Mouse (Mus musculus) forebrain, embryonic 13.5 days (tissue): ENCODE measurements around the gene Cdh4. TPM values are rescaled to one million over a fixed set of nuclear protein-coding genes. Genes with fewer than 3 reads are reported as not detected.

Experiments
- ATAC-seq: fragments of 200-750 bp; cut with Nextera tagmentation; 2 replicates; pipeline ENCODE4 v1.8.0; 2017
- H3K27ac ChIP-seq: fragments of 300-500 bp; sonication (generic); 2 replicates; pipeline ENCODE4 v1.5.1; 2015; ENCODE audit warnings: inconsistent platforms, mild to moderate bottlenecking, moderate library complexity
- H3K27me3 ChIP-seq: fragments of 300-500 bp; sonication (generic); 2 replicates; pipeline ENCODE4 v1.6.1; 2015; ENCODE audit warnings: mild to moderate bottlenecking, inconsistent platforms
- H3K36me3 ChIP-seq: fragments of 300-500 bp; sonication (generic); 2 replicates; pipeline ENCODE4 v1.6.1; 2015; ENCODE audit warnings: mild to moderate bottlenecking, inconsistent platforms; ENCODE audit not compliant: poor library complexity, severe bottlenecking
- H3K4me1 ChIP-seq: fragments of 300-500 bp; sonication (generic); 2 replicates; pipeline ENCODE4 v1.6.1; 2015; ENCODE audit warnings: inconsistent platforms
- H3K4me2 ChIP-seq: fragments of 300-500 bp; sonication (generic); 2 replicates; pipeline ENCODE4 v1.6.1; 2015; ENCODE audit warnings: inconsistent platforms, mild to moderate bottlenecking, moderate library complexity
- H3K4me3 ChIP-seq: fragments of 300-500 bp; sonication (generic); 2 replicates; pipeline ENCODE4 v1.5.1; 2015; ENCODE audit warnings: mild to moderate bottlenecking, inconsistent platforms
- H3K9ac ChIP-seq: fragments of 300-500 bp; sonication (generic); 2 replicates; pipeline ENCODE4 v1.6.1; 2015; ENCODE audit warnings: mild to moderate bottlenecking, inconsistent platforms
- H3K9me3 ChIP-seq: fragments of 300-500 bp; sonication (generic); replicated peaks from 2 replicates; pipeline ENCODE4 v1.6.1; 2016; ENCODE audit warnings: inconsistent platforms
- WGBS: fragments of 180-500 bp; shearing (Covaris S2); methylation state at CpG from one replicate; pipeline ENCODE4 v1.1.7; 2015; 5-methylcytosine and 5-hydroxymethylcytosine counted together
- polyA plus RNA-seq: library from polyadenylated mRNA; unstranded; fragments of >200 nt; fragmentation: Nextera tagmentation; extraction: Ambion mirVana; gene quantifications from 2 replicates; pipeline ENCODE4 v1.2.1, GENCODE M21; 2015

The Cdh4 gene
- polyA plus RNA-seq, result 30.3 and 43.6 TPM in 2 replicates

DNA sequence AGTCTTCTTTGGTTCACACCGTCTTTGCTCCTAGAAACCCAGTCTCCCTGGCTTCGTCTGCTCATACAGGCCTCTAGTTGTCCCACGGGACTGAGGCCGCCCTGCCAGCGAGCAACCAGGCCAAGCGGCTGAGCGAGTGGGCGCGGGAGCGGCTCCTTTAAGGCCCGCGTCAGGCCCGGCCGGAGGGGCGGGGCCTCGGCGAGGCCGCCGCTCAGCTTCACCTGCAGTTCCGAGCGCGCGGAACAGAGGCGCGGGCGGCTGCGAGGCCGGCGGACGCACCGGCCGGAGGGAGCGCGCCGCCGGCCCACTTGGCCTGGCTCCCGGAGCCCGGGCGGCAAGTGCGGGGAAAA lies at the start of gene Cdh4:
TSS of gene Cdh4 (plus strand) at position 241 of the 350 bp plus-strand sequence.
- ATAC-seq, result peak; percentile 90
- H3K36me3 ChIP-seq, result peaks cover 8% of the 10 kb centered on the region; the same call in 1 of the 2 replicates
- WGBS, result under 1% methylated on average over 40 of the region's 40 CpGs

GRCm38 (mm10) chr2:179395442-179395841 lies 46.8 kb upstream of the Cdh4 start:
- Histone ChIP-seq H3K4me1 (peaks cover 20% of the 10 kb centered on the region), H3K9me3 (no peaks in the 10 kb centered on the region), H3K4me3 (no peak overlapping the region), H3K36me3 (no peaks in the 10 kb centered on the region), H3K27me3 (no peaks in the 10 kb centered on the region), H3K4me2 (no peak overlapping the region), H3K9ac (no peak overlapping the region), H3K27ac (no peak overlapping the region)
- no peak for ATAC-seq
- 69% methylated on average over 5 of the region's 5 CpGs for WGBS

More for the DNA sequence above, at the start of gene Cdh4:
- Histone ChIP-seq H3K27me3 (peaks cover 8% of the 10 kb centered on the region; the same call in 1 of the 2 replicates), H3K9ac (peak within 1 kb of the TSS; percentile 87), H3K4me1 (peaks cover 35% of the 10 kb centered on the region), H3K4me3 (peak within 1 kb of the TSS; percentile 81), H3K9me3 (no peaks in the 10 kb centered on the region), H3K27ac (peak within 1 kb of the TSS; percentile 88), H3K4me2 (peak within 1 kb of the TSS; percentile 93)

DNA sequence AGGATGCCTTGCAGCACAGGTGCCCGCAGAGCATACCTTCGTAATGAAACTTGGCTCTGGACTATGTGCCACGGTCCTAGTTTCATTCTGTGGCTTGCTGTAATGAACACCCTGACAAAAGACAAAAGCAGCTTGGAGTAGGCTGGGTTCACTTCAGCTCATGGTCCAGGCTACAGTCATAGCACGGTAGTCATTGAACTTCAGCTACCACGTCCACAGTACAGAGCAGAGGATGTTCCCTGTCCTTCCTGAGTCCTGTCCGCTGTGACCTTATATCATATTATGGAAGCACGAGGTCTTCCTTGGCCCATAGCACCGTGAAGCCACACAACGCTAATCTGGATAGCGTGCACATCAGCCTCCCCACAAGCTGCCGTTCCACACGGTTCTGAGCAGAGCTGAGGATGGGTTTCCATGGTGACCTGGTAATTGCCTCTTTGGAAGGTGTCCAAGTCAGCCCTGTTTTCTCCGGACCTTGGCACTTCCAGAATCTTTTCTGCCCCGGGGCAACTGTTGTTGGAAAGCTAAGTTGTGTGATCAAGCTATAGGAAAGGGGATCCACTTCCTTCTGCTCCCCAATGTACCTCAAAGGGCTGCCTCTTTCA lies 42.5 kb upstream of the Cdh4 start:
- no peak overlapping the region for H3K4me2 ChIP-seq
- H3K27ac ChIP-seq, result 0 out of 2 replicates have a peak overlapping the region, but pooled peaks have one; percentile 8
- 48% methylated on average over 14 of the region's 14 CpGs for WGBS
- H3K9ac ChIP-seq, result no peak overlapping the region
- no peaks in the 10 kb centered on the region for H3K27me3 ChIP-seq
- H3K9me3 ChIP-seq, result no peaks in the 10 kb centered on the region
- no peaks in the 10 kb centered on the region for H3K36me3 ChIP-seq
- peaks cover 7% of the 10 kb centered on the region for H3K4me1 ChIP-seq
- ATAC-seq, result peak; percentile 87
- H3K4me3 ChIP-seq, result no peak overlapping the region

DNA sequence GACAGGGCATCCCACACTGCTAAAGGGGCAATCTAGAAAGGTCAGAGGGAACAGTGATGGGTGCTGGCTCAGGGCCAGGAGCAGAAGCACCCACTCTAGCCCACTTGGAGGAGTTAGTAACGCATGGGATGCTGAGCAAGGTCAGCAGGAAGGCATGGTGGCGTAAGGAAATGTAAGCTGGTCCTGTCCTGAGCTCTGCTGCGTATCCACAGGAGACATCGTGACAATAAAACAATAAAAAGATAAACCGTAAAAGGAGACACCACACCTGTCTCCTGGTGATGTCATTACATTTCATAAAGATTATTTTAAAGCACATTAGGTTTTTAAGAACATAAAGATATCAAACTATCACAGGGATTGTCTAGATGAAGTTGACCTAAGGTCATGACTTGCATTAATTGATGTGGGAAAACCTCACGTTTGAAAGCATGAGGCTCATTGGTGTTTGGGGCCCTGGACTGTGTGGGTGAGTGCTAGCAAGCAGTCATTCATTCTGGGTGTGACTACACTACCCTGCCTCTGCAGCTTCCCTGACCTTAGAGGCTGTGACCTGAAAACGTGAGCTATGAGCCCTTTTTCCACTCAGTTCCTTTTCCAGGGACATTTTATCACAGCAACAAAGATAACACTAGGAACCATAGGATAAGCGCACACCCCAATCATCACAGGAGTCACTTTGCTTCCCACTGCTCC lies 31.2 kb upstream of the Cdh4 start:
- Histone ChIP-seq H3K27ac (no peak overlapping the region), H3K9ac (no peak overlapping the region), H3K36me3 (no peaks in the 10 kb centered on the region), H3K9me3 (no peaks in the 10 kb centered on the region), H3K4me2 (no peak overlapping the region), H3K27me3 (no peaks in the 10 kb centered on the region), H3K4me1 (no peaks in the 10 kb centered on the region), H3K4me3 (no peak overlapping the region)
- WGBS, result 78% methylated on average over 8 of the region's 8 CpGs
- no peak for ATAC-seq

GRCm38 (mm10) chr2:179412966-179413365 lies 29.3 kb upstream of the Cdh4 start:
- no peaks in the 10 kb centered on the region for H3K9me3 ChIP-seq
- no peaks in the 10 kb centered on the region for H3K36me3 ChIP-seq
- ATAC-seq, result no peak
- H3K4me2 ChIP-seq, result no peak overlapping the region
- no peak overlapping the region for H3K27ac ChIP-seq
- peaks cover 10% of the 10 kb centered on the region; the same call in 1 of the 2 replicates for H3K4me1 ChIP-seq
- H3K27me3 ChIP-seq, result no peaks in the 10 kb centered on the region
- no peak overlapping the region for H3K4me3 ChIP-seq
- 48% methylated on average over 2 of the region's 2 CpGs for WGBS
- H3K9ac ChIP-seq, result no peak overlapping the region

- ATAC-seq, result no peak
- Histone ChIP-seq H3K9ac (no peak overlapping the region), H3K27ac (no peak overlapping the region), H3K4me1 (peaks cover 10% of the 10 kb centered on the region; the same call in 1 of the 2 replicates), H3K4me3 (no peak overlapping the region), H3K27me3 (no peaks in the 10 kb centered on the region), H3K4me2 (no peak overlapping the region), H3K36me3 (no peaks in the 10 kb centered on the region), H3K9me3 (no peaks in the 10 kb centered on the region)
- WGBS, result 58% methylated on average over 11 of the region's 11 CpGs
Measured at GRCm38 (mm10) chr2:179414253-179414652, 28.0 kb upstream of the Cdh4 start.

DNA sequence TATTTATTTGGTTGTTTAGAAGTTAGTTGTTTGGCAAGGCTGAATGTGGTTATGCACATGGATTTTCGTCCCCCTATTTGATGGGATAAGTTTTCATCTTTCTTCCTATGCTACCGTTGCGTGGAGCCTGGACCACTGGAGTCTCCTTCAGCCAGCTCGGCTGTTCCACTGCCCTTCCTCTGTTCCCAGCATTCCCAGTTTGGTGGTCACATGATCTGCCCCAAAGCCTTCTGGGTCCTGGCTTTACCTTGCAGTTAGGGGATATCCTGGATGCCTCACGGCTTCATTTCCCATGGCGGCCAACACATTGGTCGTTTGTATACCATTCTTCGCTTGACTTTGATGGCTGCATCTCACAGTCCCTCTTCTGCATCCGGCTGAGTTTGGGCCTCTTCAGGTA lies 27.5 kb upstream of the Cdh4 start:
- Histone ChIP-seq H3K9ac (no peak overlapping the region), H3K36me3 (no peaks in the 10 kb centered on the region), H3K27ac (no peak overlapping the region), H3K4me3 (no peak overlapping the region), H3K9me3 (no peaks in the 10 kb centered on the region), H3K27me3 (no peaks in the 10 kb centered on the region), H3K4me1 (peaks cover 10% of the 10 kb centered on the region; the same call in 1 of the 2 replicates), H3K4me2 (no peak overlapping the region)
- 92% methylated on average over 9 of the region's 9 CpGs for WGBS
- no peak for ATAC-seq

DNA sequence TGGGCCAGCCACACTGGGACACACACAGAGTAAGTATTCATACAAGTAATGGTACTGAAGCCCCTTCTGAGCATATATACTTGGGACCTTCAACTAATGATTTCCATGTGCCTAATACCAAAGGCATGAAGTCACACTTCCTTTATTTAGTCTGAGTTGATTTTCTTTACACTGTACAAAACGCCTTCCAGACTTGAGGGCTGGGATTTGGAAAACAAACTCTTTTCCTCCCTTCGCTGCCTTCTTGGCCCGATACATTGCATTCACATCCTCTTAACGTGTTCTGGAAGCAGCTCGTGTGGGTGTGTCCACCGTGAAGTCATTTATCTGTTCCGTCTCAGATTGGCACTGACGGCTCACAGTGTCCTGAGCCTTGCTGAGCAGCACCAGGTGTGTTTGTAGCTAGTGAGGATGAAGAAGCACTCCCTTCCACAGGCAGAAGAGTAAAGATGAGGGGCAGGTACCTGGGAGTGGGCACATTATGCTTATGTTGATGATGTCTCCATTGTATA lies 26.3 kb upstream of the Cdh4 start:
- 81% methylated on average over 8 of the region's 8 CpGs for WGBS
- Histone ChIP-seq H3K4me2 (no peak overlapping the region), H3K4me1 (peaks cover 10% of the 10 kb centered on the region; the same call in 1 of the 2 replicates), H3K27ac (no peak overlapping the region), H3K9me3 (no peaks in the 10 kb centered on the region), H3K27me3 (no peaks in the 10 kb centered on the region), H3K36me3 (no peaks in the 10 kb centered on the region), H3K4me3 (no peak overlapping the region), H3K9ac (no peak overlapping the region)
- ATAC-seq, result no peak

GRCm38 (mm10) chr2:179416587-179417227 lies 25.5 kb upstream of the Cdh4 start:
- no peak overlapping the region for H3K27ac ChIP-seq
- no peaks in the 10 kb centered on the region for H3K27me3 ChIP-seq
- H3K9me3 ChIP-seq, result no peaks in the 10 kb centered on the region
- 57% methylated on average over 16 of the region's 16 CpGs for WGBS
- H3K9ac ChIP-seq, result no peak overlapping the region
- H3K4me1 ChIP-seq, result peaks cover 10% of the 10 kb centered on the region; the same call in 1 of the 2 replicates
- H3K4me3 ChIP-seq, result no peak overlapping the region
- ATAC-seq, result peak; percentile 57; the same call in 1 of the 2 replicates
- no peaks in the 10 kb centered on the region for H3K36me3 ChIP-seq
- no peak overlapping the region for H3K4me2 ChIP-seq

GRCm38 (mm10) chr2:179425602-179426001 lies 16.6 kb upstream of the Cdh4 start:
- no peak overlapping the region for H3K4me2 ChIP-seq
- no peak overlapping the region for H3K9ac ChIP-seq
- H3K36me3 ChIP-seq, result no peaks in the 10 kb centered on the region
- ATAC-seq, result no peak
- 0 out of 2 replicates have a peak, but pooled peaks cover 8% of the 10 kb centered on the region for H3K4me1 ChIP-seq
- H3K9me3 ChIP-seq, result no peaks in the 10 kb centered on the region
- no peak overlapping the region for H3K4me3 ChIP-seq
- no peak overlapping the region for H3K27ac ChIP-seq
- WGBS, result 87% methylated on average over 3 of the region's 3 CpGs
- no peaks in the 10 kb centered on the region for H3K27me3 ChIP-seq

GRCm38 (mm10) chr2:179428889-179429288 lies 13.3 kb upstream of the Cdh4 start:
- H3K27me3 ChIP-seq, result no peaks in the 10 kb centered on the region
- H3K36me3 ChIP-seq, result no peaks in the 10 kb centered on the region
- 0 out of 2 replicates have a peak, but pooled peaks cover 8% of the 10 kb centered on the region for H3K4me1 ChIP-seq
- no peak overlapping the region for H3K4me2 ChIP-seq
- H3K9me3 ChIP-seq, result no peaks in the 10 kb centered on the region
- H3K9ac ChIP-seq, result no peak overlapping the region
- 73% methylated on average over 3 of the region's 3 CpGs for WGBS
- no peak overlapping the region for H3K27ac ChIP-seq
- no peak for ATAC-seq
- no peak overlapping the region for H3K4me3 ChIP-seq

GRCm38 (mm10) chr2:179440161-179440560 lies 2.1 kb upstream of the Cdh4 start:
- Histone ChIP-seq H3K4me3 (no peak overlapping the region), H3K9ac (no peak overlapping the region), H3K9me3 (no peaks in the 10 kb centered on the region), H3K4me2 (no peak overlapping the region), H3K36me3 (0 out of 2 replicates have a peak, but pooled peaks cover 2% of the 10 kb centered on the region), H3K27ac (no peak overlapping the region), H3K4me1 (peaks cover 34% of the 10 kb centered on the region), H3K27me3 (peaks cover 8% of the 10 kb centered on the region; the same call in 1 of the 2 replicates)
- ATAC-seq, result no peak
- 27% methylated on average over 9 of the region's 9 CpGs for WGBS
